10 mouse cellular contexts compared by ENCODE assay signal in the genomic region with DNA sequence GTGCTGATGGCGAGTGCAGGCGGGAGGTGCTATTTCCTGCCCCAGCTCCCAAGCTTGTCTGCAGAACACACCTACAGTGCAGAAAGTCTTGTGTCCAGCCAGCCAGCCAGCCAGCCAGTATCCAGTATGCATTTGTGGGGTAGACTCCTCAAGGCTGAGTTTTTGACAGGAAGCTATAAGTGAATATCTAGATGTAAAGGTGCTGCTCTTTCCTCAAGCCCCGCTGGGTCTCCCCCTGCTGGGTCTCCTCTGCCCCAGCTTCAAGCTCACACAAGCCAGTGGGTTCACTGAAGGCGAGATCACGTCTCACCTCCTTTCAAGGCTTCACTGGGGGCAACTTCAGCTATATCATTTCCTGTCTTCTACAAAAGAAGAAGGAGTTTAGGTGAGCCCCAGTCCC. TPM values are rescaled to one million over a fixed set of nuclear protein-coding genes. Genes with fewer than 3 reads are reported as not detected.
DNase-seq lines count a peak whose midpoint lies in the region; ATAC-seq and TF ChIP-seq lines count a peak whose summit lies in the region.
"Had no signal": no experiment of that assay in that cellular context is flagged by ENCODE, and none has a peak within 500 bp of the region (broad histone marks: within the 10 kb centered on the region; RNA-seq: fewer than 3 reads in every experiment).

No protein-coding gene starts in this region.

- H3K27ac ChIP-seq in lung, embryonic 14.5 days (ENCODE audit: low read depth) = no peak overlapping the region
- no peak overlapping the region for H3K27ac ChIP-seq in lung, postnatal 0 days (ENCODE audit: low read length)
- no peak overlapping the region for H3K27ac ChIP-seq in forebrain, embryonic 14.5 days (ENCODE audit: low read depth, low read length)
- no peak overlapping the region for H3K27ac ChIP-seq in limb, embryonic 15.5 days

- 56% methylated on average over 5 of the region's 5 CpGs for WGBS in lung, embryonic 14.5 days
- 61% methylated on average over 5 of the region's 5 CpGs for WGBS in lung, postnatal 0 days
- 46% methylated on average over 5 of the region's 5 CpGs for WGBS in forebrain, embryonic 14.5 days
- WGBS in limb, embryonic 15.5 days = 64% methylated on average over 5 of the region's 5 CpGs

- peak overlapping the region; percentile 40; the same call in 1 of the 2 replicates for H3K4me2 ChIP-seq in lung, embryonic 14.5 days
- no peak overlapping the region for H3K4me2 ChIP-seq in lung, postnatal 0 days (replicated peaks; ENCODE audit: low read depth, low read length)
- H3K4me2 ChIP-seq in forebrain, embryonic 14.5 days (ENCODE audit: low read length) = peak overlapping the region; percentile 39; the same call in 1 of the 2 replicates
- peak overlapping the region; percentile 25; the same call in 1 of the 2 replicates for H3K4me2 ChIP-seq in limb, embryonic 15.5 days

- no peaks in the 10 kb centered on the region for H3K9me3 ChIP-seq in lung, embryonic 14.5 days (ENCODE audit: low read depth, low read length)
- H3K9me3 ChIP-seq in lung, postnatal 0 days (ENCODE audit: low read length) = no peaks in the 10 kb centered on the region
- H3K9me3 ChIP-seq in forebrain, embryonic 14.5 days (replicated peaks; ENCODE audit: control insufficient read depth, low read length) = no peaks in the 10 kb centered on the region
- H3K9me3 ChIP-seq in limb, embryonic 15.5 days = no peaks in the 10 kb centered on the region

- H3K4me1 ChIP-seq in lung, embryonic 14.5 days (ENCODE audit: insufficient read depth) = peaks cover 11% of the 10 kb centered on the region; the same call in 1 of the 2 replicates
- no peaks in the 10 kb centered on the region for H3K4me1 ChIP-seq in lung, postnatal 0 days (ENCODE audit: insufficient read depth, low read depth, low read length)
- peaks cover 3% of the 10 kb centered on the region; the same call in 1 of the 2 replicates for H3K4me1 ChIP-seq in forebrain, embryonic 14.5 days (ENCODE audit: control insufficient read depth, insufficient read depth, low read length)
- H3K4me1 ChIP-seq in limb, embryonic 15.5 days = peaks cover 16% of the 10 kb centered on the region

- no peak for TF ChIP-seq CTCF in lung, embryonic 14.5 days (IDR thresholded peaks at IDR 0.05; ENCODE audit: low read depth)
- TF ChIP-seq CTCF in lung, postnatal 0 days (IDR thresholded peaks at IDR 0.05) = no peak

- H3K9ac ChIP-seq in lung, embryonic 14.5 days = no peak overlapping the region; the same call in 1 of the 2 replicates
- H3K9ac ChIP-seq in lung, postnatal 0 days (replicated peaks; ENCODE audit: low read depth) = no peak overlapping the region
- peak overlapping the region; percentile 33; the same call in 1 of the 2 replicates for H3K9ac ChIP-seq in forebrain, embryonic 14.5 days (ENCODE audit: low read length)
- H3K9ac ChIP-seq in limb, embryonic 15.5 days = no peak overlapping the region

- ATAC-seq in lung, embryonic 14.5 days (ENCODE audit: insufficient read depth) = no peak
- ATAC-seq in lung, postnatal 0 days = no peak
- no peak for ATAC-seq in forebrain, embryonic 14.5 days
- ATAC-seq in limb, embryonic 15.5 days (ENCODE audit: insufficient number of reproducible peaks, low FRiP score, low TSS enrichment, low read depth) = no peak
- no peak for ATAC-seq in erythroid progenitor cell, adult 5-6 weeks (replicated peaks; ENCODE audit: low FRiP score, poor library complexity, severe bottlenecking)

- no peak for TF ChIP-seq EP300 in lung, postnatal 0 days (IDR thresholded peaks at IDR 0.05)

- H3K36me3 ChIP-seq in lung, embryonic 14.5 days (ENCODE audit: insufficient read depth) = peaks cover 10% of the 10 kb centered on the region
- 0 out of 2 replicates have a peak, but pooled peaks cover 1% of the 10 kb centered on the region for H3K36me3 ChIP-seq in lung, postnatal 0 days (ENCODE audit: insufficient read depth, low read length)
- peaks cover 1% of the 10 kb centered on the region for H3K36me3 ChIP-seq in forebrain, embryonic 14.5 days (ENCODE audit: control insufficient read depth, insufficient read depth, low read length)
- H3K36me3 ChIP-seq in limb, embryonic 15.5 days = peaks cover 2% of the 10 kb centered on the region; the same call in 1 of the 2 replicates

- no peak for DNase-seq in lung, embryonic 14.5 days
- no peak for DNase-seq in lung, postnatal 0 days (ENCODE audit: low spot score)
- no peak for DNase-seq in forebrain, embryonic 14.5 days (ENCODE audit: low spot score)
- peak; percentile 54 to 77 for DNase-seq in thymus, adult 18-20 months
- no peak for DNase-seq in frontal cortex, adult 2 months (ENCODE audit: extremely low spot score in 1 of 2, low spot score in 1 of 2)
- no peak for DNase-seq in retina, embryonic 14.5 days (ENCODE audit: low spot score)
- DNase-seq: cerebellum, postnatal 36 days; kidney, adult 2 months had no signal

- H3K4me3 ChIP-seq in lung, embryonic 14.5 days (ENCODE audit: low read depth, low read length) = no peak overlapping the region
- no peak overlapping the region for H3K4me3 ChIP-seq in lung, postnatal 0 days (ENCODE audit: low read depth, low read length)
- H3K4me3 ChIP-seq in forebrain, embryonic 14.5 days (ENCODE audit: low read depth, low read length) = no peak overlapping the region
- no peak overlapping the region for H3K4me3 ChIP-seq in limb, embryonic 15.5 days

- no peaks in the 10 kb centered on the region for H3K27me3 ChIP-seq in lung, embryonic 14.5 days (ENCODE audit: insufficient read depth, low read length)
- H3K27me3 ChIP-seq in lung, postnatal 0 days (replicated peaks; ENCODE audit: insufficient read depth, low read length) = no peaks in the 10 kb centered on the region
- no peaks in the 10 kb centered on the region for H3K27me3 ChIP-seq in forebrain, embryonic 14.5 days (replicated peaks; ENCODE audit: control insufficient read depth, insufficient read depth, low read length)
- H3K27me3 ChIP-seq in limb, embryonic 15.5 days = no peaks in the 10 kb centered on the region

RNA-seq across cellular contexts. Expression of a gene that starts 3.0 kb away (rescaled TPM):
- 145 and 146 TPM in 2 replicates for polyA plus RNA-seq in lung, embryonic 14.5 days (2014; fragmentation: Nextera tagmentation; extraction: Ambion mirVana)
- polyA plus RNA-seq in lung, postnatal 0 days (2015; fragmentation: Nextera tagmentation; extraction: Ambion mirVana) = 155 and 166 TPM in 2 replicates
- 160 and 203 TPM in 2 replicates for polyA plus RNA-seq in forebrain, embryonic 14.5 days (2014; fragmentation: Nextera tagmentation; extraction: Ambion mirVana)
- 135 and 155 TPM in 2 replicates for polyA plus RNA-seq in limb, embryonic 15.5 days (2015; fragmentation: Nextera tagmentation; extraction: Ambion mirVana)
- 146 and 148 TPM in 2 replicates for polyA plus RNA-seq in frontal cortex, adult 2 months (2012; rRNA removed)
- 101 and 170 TPM in 2 replicates for total RNA-seq in erythroid progenitor cell, adult 5-6 weeks (2015; ENCODE audit: low replicate concordance)
- 27.0 and 66.5 TPM in 2 replicates for total RNA-seq in erythroid progenitor cell, adult 5-6 weeks (2017; ENCODE audit: low replicate concordance)

RNA-seq across cellular contexts. Expression of a gene that starts 26.0 kb away (rescaled TPM):
- 1.5 and 2.5 TPM in 2 replicates for polyA plus RNA-seq in lung, embryonic 14.5 days (2014; fragmentation: Nextera tagmentation; extraction: Ambion mirVana)
- polyA plus RNA-seq in lung, postnatal 0 days (2015; fragmentation: Nextera tagmentation; extraction: Ambion mirVana) = 0.64 and 0.83 TPM in 2 replicates
- polyA plus RNA-seq in forebrain, embryonic 14.5 days (2014; fragmentation: Nextera tagmentation; extraction: Ambion mirVana) = 13.5 and 20.2 TPM in 2 replicates
- polyA plus RNA-seq in limb, embryonic 15.5 days (2015; fragmentation: Nextera tagmentation; extraction: Ambion mirVana) = 1.4 and 1.5 TPM in 2 replicates
- polyA plus RNA-seq in frontal cortex, adult 2 months (2012; rRNA removed) = 294 and 326 TPM in 2 replicates
- 6.7 and 8.6 TPM in 2 replicates for total RNA-seq in erythroid progenitor cell, adult 5-6 weeks (2015; ENCODE audit: low replicate concordance)
- total RNA-seq in erythroid progenitor cell, adult 5-6 weeks (2017; ENCODE audit: low replicate concordance) = 9.2 and 21.3 TPM in 2 replicates

RNA-seq across cellular contexts. Expression of a gene that starts 59.0 kb away (rescaled TPM):
- 0.37 and 0.89 TPM in 2 replicates for polyA plus RNA-seq in lung, embryonic 14.5 days (2014; fragmentation: Nextera tagmentation; extraction: Ambion mirVana)
- 0.32 and 0.68 TPM in 2 replicates for polyA plus RNA-seq in lung, postnatal 0 days (2015; fragmentation: Nextera tagmentation; extraction: Ambion mirVana)
- 0.22 and 0.23 TPM in 2 replicates for polyA plus RNA-seq in forebrain, embryonic 14.5 days (2014; fragmentation: Nextera tagmentation; extraction: Ambion mirVana)
- 1.1 and 1.5 TPM in 2 replicates for polyA plus RNA-seq in limb, embryonic 15.5 days (2015; fragmentation: Nextera tagmentation; extraction: Ambion mirVana)
- 0.34 TPM in 1 of 2 replicates, not detected in the other for polyA plus RNA-seq in frontal cortex, adult 2 months (2012; rRNA removed)
- 946 and 1,145 TPM in 2 replicates for total RNA-seq in erythroid progenitor cell, adult 5-6 weeks (2015; ENCODE audit: low replicate concordance)
- 341 and 501 TPM in 2 replicates for total RNA-seq in erythroid progenitor cell, adult 5-6 weeks (2017; ENCODE audit: low replicate concordance)

Comparison
In these comparisons a context has a peak if more than half of its experiments do, and no peak if none do; other contexts are left out.
1. DNase-seq: peak in thymus, adult 18-20 months (2 of 2); none in lung, embryonic 14.5 days (single experiment), lung, postnatal 0 days (single experiment), forebrain, embryonic 14.5 days (single experiment), frontal cortex, adult 2 months (0 of 2) and retina, embryonic 14.5 days (single experiment).
2. RNA of a gene that starts 26.0 kb away (polyA plus RNA-seq): 294 to 326 TPM in frontal cortex, adult 2 months; 13.5 to 20.2 TPM in forebrain, embryonic 14.5 days, 1.5 to 2.5 TPM in lung, embryonic 14.5 days, 1.4 to 1.5 TPM in limb, embryonic 15.5 days and 0.64 to 0.83 TPM in lung, postnatal 0 days; every median in the first group is over 10 times any median in the second.